Mouse (Mus musculus) thymus, postnatal 36 days (tissue): Measurements from ENCODE around the gene Tanc1.

Experiments used
- DNase-seq, 2 experiments: peaks; one replicate each; pipeline ENCODE4 v3.0.0; 2022; ENCODE audit warnings: mixed read lengths in 2 of 2

Gene Tanc1

DNA sequence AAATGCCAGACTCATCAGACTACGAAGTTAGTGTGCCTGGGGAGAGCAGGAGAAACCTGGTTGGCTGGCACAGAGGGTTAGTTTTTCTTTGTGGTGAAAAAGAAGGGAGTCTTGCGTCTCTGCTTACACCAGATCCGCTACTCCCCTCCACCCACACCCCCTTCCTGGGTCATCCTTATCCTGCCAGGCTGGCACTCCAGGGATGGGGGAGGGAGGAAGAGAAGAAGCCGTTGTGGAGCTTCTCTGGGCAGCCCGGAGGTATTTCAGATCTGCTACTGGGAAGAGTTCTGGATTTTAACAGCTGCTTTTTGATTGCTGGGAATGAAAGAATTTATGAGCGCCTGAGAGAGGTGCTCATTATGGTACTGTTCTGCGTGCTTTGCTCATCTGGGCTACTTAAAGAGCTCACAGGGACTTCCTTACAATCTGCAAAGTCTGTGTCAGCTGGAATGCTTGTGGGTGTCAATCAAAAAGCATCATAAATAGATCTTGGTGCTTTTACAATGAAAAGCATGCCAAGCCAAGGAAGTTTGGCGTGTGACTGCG, 1.7 kb downstream of the Tanc1 start:
- no peak for DNase-seq

GRCm38 (mm10) chr2:59616890-59617289, 5.0 kb downstream of the Tanc1 start:
- no peak for DNase-seq

GRCm38 (mm10) chr2:59618996-59619395, 7.2 kb downstream of the Tanc1 start:
- DNase-seq, result no peak

DNA sequence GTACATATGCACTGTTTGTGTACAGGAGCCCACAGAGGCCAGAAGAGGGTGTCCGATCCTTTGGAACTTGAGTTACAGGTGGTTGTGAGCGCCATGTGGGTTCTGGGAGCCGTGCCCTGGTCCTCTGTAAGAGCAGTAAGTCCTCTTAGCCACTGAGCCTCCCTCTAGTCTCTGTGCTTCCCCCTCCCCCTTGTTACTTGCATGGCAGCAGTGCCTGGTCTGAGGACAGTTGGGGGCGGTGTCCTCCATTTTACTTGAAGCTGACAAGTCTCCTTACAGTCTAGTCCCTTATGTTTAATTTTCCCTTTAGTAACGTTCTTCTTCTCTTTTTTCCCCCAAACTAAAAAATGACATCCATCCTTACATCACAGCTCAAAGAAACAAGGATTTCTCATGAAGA, 8.8 kb downstream of the Tanc1 start:
- no peak for DNase-seq

DNA sequence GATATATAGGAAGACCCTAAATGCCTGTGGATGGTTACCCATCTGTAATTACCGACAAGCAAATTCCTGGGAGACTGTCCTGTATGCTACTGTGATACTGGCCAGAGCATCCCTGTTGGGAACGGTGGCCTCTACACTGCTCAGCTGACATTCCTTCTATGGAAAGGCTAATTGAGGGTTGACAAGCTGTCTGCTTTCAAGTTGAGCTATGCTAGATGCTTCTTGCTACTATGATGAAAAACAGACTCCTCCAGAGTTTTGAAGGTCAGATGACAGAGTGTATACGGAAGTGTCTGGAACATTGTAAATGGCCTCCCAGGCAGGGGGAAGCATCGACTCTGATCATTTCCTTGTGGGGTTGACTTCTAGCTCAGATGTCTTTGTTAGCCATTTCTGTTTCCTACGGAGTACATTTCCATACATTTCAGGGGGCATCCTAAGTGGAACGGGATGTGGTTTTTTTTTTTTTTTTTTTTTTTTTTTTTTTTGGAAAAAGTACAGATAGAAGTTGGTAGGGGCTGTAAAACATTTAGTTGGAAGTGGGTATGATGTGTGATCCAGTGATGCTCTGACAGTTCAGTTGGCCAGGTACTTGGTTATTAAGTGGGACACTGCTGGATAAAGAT, 10.8 kb downstream of the Tanc1 start:
- DNase-seq, result no peak

DNA sequence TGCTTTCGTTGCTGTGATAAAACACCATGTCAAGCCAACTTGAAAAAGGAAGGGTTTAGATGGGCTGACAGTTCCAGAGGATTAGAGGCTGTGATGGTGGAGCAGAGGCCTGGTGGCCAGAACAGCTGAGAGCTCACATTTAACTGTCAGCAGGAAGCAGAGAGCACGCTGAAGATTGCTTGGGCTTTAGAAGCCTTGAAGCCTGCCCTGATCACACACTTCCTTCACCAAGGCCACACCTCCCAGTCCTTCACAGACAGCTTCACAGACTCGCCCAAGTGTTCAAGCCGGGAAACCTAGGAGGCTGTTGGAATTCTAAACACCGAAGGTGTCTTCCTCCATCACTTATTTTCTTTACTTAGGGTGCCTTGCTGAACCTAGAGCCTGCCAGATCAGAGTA, 12.0 kb downstream of the Tanc1 start:
- DNase-seq, result no peak

DNA sequence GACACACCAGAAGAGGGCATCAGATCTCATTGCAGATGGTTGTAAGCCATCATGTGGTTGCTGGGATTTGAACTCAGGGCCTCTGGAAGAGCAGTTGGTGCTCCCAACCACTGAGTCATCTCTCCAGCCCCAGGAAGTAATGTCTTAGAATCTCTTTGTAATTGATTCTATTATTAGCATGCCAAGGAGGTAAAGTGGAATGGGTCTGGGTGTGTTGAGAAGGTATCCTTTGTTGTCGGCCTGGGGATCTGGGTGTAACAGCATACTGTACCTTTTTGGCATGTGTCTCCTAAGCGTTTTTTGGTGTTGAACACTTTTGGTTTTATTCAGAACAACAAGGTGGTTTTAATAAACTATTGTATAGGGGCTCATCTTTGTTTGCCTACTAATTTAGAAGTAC, 13.6 kb downstream of the Tanc1 start:
- no peak for DNase-seq

DNA sequence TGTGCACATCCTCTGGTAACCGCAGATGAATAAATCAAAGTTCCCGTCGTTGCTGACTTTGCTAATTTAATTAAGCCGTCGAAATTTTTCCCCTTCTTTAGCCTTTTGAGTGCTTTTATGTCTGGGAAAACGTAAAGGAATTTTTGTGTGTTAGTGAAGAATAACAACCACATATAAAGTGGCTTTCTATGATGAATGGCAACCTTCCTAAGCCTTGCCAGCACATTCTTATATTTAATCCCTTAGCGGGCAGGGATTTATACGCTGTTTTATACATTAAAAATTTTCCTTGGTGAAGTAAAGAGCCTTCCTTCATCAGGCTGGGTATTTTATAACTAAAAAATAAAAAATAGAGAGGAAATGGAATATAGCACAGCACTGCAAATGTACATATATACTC, 14.1 kb downstream of the Tanc1 start:
- no peak for DNase-seq

DNA sequence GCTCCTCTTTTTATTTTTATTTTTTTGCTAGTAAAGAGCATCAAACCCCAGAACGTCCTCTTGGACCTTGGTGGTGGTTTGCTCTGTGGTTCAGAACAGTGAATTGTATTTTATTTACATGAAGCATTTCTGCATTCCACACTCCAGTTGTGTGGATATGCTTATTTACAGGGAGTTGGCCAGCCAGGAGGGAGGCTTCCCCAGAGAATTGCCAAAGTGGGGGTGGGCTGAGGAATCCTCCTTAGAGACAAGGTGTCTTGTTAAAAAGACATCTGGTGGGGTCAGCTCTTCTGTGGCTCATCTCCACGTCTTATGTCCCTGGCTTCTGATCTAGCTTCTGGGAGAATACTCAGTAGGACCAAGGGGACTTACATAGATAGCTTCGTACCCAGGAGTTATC, 14.6 kb downstream of the Tanc1 start:
- DNase-seq, result no peak

DNA sequence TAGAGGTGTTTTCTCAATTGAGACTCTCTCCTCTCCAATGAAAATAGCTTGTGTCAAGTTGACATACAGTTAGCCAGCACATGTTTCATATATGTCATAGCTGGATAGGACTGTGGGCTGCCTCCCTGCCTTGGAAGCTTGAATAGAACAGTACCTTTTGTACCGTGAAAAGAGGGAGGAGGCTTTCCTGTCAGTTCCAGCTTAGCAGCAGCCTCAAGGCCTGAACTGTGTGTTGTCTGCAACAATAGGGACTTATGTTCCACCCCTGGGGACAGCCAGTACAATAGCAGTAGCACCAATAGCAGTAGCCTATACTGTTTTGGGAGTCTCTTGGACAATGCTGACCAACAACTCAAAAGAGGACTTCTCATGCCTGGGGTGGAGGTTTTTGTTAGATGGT, 15.7 kb downstream of the Tanc1 start:
- DNase-seq, result no peak

DNA sequence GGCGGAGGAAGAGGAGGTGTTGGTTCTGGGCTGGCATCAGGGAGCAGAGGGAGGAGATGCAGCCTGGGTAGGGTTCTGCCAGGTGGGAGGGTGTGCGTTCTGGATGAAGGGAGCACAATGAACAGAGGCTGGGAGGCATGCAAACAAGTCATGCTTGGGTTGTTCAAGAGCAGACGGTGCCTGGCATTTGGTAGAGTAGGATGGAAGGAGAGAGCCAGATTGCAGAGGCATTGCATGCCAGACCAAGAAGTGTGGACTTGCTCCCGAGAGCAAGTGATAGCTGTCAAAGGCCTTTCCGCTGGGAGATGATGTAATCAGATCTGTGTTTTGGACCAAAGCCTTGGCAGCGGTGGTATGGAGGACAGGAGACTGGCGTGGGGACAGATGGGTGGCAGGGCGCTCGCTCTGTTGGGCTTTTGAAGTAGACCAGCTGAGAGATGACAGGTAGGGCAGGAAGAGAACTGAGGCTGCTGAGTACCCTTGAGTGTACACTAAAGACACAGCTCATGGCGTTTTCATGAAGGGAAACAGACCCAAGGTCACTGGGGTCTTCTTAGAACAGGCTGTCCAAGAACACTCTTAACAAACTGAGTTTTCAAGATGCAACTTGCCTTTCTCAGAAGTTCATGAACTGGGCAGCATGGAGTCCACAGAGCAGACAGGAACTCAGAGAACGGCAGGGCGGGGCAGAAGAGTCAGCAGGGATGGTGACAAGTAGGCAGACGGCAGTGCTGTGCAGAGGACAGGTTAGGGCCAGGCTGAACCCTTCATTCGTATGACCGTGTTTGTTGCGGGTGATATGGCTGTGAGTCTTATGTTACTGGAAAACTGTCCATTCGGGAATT, 16.4 kb downstream of the Tanc1 start:
- DNase-seq, result no peak

DNA sequence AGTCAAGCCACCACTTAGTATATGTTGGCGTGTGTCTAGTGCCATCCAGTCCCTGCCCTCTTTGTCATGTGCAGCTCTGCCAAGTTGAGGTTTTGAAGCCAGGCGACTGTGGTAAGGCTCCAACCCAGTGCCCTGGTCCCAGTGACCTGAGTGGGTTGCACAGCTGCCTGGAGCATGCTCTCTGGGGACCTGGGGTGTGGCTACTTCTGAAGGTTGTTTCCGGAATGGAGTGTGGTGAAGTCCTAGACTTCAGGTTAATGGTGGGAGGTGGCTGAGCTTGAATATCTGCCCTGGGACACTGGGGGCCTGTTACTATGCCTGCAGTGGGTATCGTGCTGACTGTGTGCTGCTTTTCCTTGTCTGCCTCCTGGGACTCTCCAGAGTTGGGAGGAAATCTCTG, 18.0 kb downstream of the Tanc1 start:
- peak; percentile 15 to 29 for DNase-seq

DNA sequence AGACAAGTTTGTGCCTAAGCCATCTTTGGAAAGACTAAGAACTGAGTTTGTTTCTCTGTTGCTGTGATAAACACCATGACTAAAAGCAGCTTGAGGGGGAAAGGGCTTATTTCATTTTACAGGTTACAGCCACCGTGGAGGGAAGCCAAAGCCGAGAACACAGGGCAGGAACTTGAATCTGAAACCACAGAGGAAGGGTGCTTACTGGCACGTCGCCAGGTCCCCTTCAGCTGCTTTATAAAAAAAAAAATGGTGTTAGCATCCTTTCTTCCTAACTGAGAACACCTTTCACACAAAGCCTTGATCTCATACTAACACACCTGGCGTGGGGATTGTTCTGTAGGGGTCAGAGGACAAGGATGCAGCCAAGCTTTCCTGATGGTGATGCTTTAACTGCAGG, 19.6 kb downstream of the Tanc1 start:
- DNase-seq, result peak; percentile 76 to 79

DNA sequence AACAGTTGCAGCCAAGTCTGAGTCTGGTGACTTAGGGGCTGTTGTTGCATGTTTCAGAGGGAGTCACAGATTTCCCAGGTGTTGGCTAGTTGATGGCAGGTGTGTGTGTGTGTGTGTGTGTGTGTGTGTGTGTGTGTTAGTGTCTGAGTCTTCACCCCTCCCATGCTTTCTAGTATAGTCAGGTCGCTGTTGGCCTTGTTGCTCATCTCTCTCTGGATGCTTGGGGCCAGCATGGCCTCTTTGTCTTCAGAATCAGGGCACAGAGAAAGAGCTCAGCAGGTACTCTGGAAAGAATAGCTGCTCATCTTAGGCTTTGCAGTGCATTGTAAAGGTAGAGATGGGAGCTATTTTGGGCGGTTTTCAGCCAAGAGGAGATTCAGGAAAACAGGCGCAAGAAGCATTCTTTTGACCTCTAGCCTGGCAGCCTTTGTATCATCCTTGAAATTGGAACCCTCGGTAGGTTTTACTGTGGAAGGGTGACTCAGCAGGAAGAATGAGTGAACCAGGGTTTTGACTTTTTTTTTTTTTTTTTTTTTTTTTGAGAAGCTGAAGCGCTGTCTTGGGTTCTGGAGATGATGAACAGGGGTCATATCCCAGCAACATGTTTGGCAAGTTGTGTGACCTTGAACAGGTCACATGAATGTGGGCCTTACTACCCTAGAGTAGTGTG, 22.1 kb downstream of the Tanc1 start:
- DNase-seq, result no peak

DNA sequence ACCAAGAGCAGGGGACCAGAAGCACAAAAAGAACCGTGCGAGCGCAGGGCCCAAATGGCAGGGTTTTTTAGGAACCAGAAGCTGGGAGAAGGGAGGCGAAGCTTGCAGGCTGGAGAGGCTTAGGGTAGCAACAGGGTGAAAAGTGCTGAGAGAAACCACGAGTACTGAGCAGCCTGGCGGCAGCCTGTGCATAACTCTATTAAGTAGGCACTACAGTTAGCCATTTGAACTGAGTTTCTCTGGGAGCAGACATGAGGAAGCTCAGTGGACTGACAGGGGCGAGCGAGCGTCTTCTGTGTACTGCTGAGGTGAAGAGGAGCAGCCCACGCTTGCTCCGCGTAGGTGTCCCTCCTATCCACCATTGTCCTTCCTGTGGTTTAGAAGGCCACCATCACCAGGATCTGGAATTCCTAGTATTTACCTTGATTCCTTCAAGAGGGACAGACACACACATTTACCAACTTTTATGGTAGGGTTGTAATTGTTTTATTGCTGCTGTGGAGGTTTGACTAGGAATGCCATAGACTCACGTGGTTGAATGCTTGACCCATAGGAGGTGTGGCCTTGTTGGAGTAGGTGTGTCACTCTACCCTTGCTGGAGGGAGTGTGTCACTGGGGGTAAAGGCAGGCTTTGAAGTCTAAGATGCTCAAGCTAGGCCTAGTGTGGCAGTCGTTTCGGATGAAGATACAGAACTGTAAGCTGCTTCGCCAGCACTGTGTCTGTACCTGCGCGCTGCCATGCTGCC, 25.4 kb downstream of the Tanc1 start:
- DNase-seq, result no peak

DNA sequence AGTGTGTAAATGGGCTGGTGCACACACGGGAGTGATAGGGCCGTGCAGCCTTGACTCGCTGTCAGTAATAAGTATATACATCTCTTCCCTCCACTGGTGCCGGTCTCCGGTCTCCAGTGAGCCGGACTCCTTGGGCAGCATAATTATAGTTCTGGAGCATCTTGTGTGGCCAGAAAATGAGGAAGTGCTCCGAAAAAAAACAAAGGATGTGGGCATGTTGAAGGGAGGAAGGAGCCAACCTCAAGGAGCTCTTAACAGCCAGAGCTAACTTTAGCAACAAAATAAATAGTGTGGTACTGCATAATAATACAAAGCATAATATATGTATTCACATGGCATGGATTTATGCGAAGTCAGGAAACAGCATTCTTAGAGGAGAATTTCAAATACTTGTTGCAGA, 30.9 kb downstream of the Tanc1 start:
- no peak for DNase-seq

- DNase-seq, result no peak
Observed at GRCm38 (mm10) chr2:59644816-59645215, 33.0 kb downstream of the Tanc1 start.

GRCm38 (mm10) chr2:59645515-59645914, 33.7 kb downstream of the Tanc1 start:
- DNase-seq, result no peak

DNA sequence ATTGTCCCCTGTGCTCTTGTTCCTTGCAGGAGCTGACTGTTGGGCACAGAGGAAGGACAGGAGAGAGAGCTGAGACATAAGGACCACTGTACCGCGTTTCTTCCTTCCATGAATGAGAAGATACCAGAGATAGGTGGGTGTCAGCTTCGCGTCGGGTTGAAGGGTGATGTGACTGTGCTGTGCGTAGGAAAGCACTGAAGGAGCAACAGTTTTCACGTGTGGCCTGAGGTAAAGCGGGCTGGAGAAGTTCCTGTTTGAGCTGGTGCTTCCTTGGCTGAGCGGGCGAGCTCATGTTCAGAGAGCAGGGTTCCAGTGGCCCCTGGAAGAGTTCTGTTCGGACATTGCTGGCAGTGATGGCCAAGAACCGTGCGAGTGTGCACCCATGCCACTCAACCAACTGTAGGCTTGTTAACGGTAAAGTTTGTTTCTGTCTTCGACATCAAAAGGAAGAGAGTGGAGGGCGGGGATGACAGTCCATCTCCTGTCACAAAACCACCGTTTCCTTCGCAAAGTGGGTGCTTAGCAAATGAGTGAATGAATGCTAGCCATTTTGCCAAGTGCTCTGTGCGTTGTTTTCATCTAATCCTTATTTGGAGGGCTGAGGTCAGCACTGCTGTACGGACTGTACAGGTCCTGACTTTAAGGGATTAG, 35.0 kb downstream of the Tanc1 start:
- peak; percentile 21 to 22 for DNase-seq

DNA sequence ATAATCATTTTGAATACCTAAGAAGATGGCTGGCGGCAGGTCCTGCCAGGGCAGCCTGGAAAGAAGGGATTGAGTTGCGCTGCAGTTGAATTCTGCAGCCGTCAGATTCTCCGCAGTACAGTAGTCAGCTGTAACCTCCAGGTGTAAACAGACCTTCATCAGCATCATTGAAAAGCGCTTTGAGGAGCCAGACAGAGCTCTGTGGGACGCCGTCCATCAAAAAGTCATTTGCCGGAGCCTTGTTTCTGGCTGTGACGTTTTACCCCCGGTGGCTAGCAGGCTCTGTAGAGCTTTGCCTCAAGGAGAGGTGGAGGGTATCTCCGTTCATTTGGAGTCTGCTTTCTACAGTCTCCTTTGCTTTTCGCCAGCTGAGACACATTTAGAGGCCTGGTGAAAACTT, 36.6 kb downstream of the Tanc1 start:
- no peak for DNase-seq

- no peak for DNase-seq
Observed at GRCm38 (mm10) chr2:59651801-59652200, 40.0 kb downstream of the Tanc1 start.

DNA sequence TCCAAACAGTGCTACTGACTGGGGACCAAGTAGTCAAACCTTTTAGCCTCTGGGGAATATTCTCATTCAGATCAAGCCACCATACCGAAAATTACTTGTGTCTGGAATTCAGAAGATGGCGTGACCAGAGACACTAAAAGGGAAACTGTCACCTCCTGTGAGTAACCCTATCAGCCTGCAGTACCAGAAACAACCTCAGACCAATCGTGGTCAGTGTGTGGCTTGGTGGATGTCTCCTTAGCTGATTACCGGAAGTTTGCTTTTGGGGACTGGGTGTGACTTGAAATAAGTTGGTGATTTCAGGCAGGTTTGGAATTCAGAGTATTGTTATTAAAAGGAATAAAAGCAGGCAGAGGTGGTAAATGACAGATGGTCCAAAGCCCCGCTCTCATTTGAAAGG, 40.9 kb downstream of the Tanc1 start:
- no peak for DNase-seq
